Mouse (Mus musculus): Measurements from ENCODE around the gene Gde1. TPM values are rescaled to one million over a fixed set of nuclear protein-coding genes. Genes with fewer than 3 reads are reported as not detected.

Gde1 gene
- polyA plus RNA-seq (2014; fragmentation: Nextera tagmentation; extraction: Ambion mirVana): 99.7 and 104 TPM in 2 replicates

GRCm38 (mm10) chr7:118705101-118705961 is at the start of gene Gde1:
TSS of gene Gde1 (minus strand) at chr7:118705778.
- ATAC-seq (ENCODE audit: low FRiP score) (peak; percentile 98), DNase-seq (ENCODE audit: low spot score, missing footprints) (peak; percentile 99)
- Histone ChIP-seq H3K27ac (ENCODE audit: low read depth, low read length) (peak within 1 kb of the TSS; percentile 71), H3K4me3 (ENCODE audit: low read depth, low read length) (peak within 1 kb of the TSS; percentile 89), H3K27me3 (ENCODE audit: control insufficient read depth, insufficient read depth, low read length) (no peaks in the 10 kb centered on the region), H3K4me2 (peak within 1 kb of the TSS; percentile 85), H3K36me3 (ENCODE audit: control insufficient read depth, insufficient read depth, low read length) (no peaks in the 10 kb centered on the region), H3K4me1 (ENCODE audit: control insufficient read depth, insufficient read depth, low read length) (peaks cover 16% of the 10 kb centered on the region), H3K9me3 (ENCODE audit: control insufficient read depth, low read length) (no peaks in the 10 kb centered on the region), H3K9ac (ENCODE audit: low read length) (peak within 1 kb of the TSS; percentile 95)
- WGBS: under 1% methylated on average over 66 of the region's 66 CpGs

GRCm38 (mm10) chr7:118751625-118752024 is 46.0 kb upstream of the Gde1 start:
- no peaks in the 10 kb centered on the region for H3K4me1 ChIP-seq (ENCODE audit: control insufficient read depth, insufficient read depth, low read length)
- H3K4me3 ChIP-seq (ENCODE audit: low read depth, low read length): no peak overlapping the region
- 91% methylated on average over 7 of the region's 7 CpGs for WGBS
- no peak overlapping the region for H3K27ac ChIP-seq (ENCODE audit: low read depth, low read length)
- H3K27me3 ChIP-seq (ENCODE audit: control insufficient read depth, insufficient read depth, low read length): no peaks in the 10 kb centered on the region
- no peaks in the 10 kb centered on the region for H3K9me3 ChIP-seq (ENCODE audit: control insufficient read depth, low read length)
- H3K4me2 ChIP-seq: no peak overlapping the region
- no peak for ATAC-seq (ENCODE audit: low FRiP score)
- DNase-seq (ENCODE audit: low spot score, missing footprints): no peak
- peaks cover 4% of the 10 kb centered on the region; the same call in 1 of the 2 replicates for H3K36me3 ChIP-seq (ENCODE audit: control insufficient read depth, insufficient read depth, low read length)
- H3K9ac ChIP-seq (ENCODE audit: low read length): no peak overlapping the region

GRCm38 (mm10) chr7:118749706-118750105 is 44.1 kb upstream of the Gde1 start:
- 85% methylated on average over 8 of the region's 8 CpGs for WGBS
- Histone ChIP-seq H3K4me3 (ENCODE audit: low read depth, low read length) (no peak overlapping the region), H3K36me3 (ENCODE audit: control insufficient read depth, insufficient read depth, low read length) (peaks cover 1% of the 10 kb centered on the region; the same call in 1 of the 2 replicates), H3K27ac (ENCODE audit: low read depth, low read length) (no peak overlapping the region), H3K9me3 (ENCODE audit: control insufficient read depth, low read length) (no peaks in the 10 kb centered on the region), H3K27me3 (ENCODE audit: control insufficient read depth, insufficient read depth, low read length) (no peaks in the 10 kb centered on the region), H3K4me1 (ENCODE audit: control insufficient read depth, insufficient read depth, low read length) (no peaks in the 10 kb centered on the region), H3K9ac (ENCODE audit: low read length) (no peak overlapping the region), H3K4me2 (no peak overlapping the region)
- ATAC-seq (ENCODE audit: low FRiP score) (no peak), DNase-seq (ENCODE audit: low spot score, missing footprints) (no peak)

GRCm38 (mm10) chr7:118747891-118748672 is 42.5 kb upstream of the Gde1 start:
- Histone ChIP-seq H3K9me3 (ENCODE audit: control insufficient read depth, low read length) (no peaks in the 10 kb centered on the region), H3K27ac (ENCODE audit: low read depth, low read length) (no peak overlapping the region), H3K4me3 (ENCODE audit: low read depth, low read length) (no peak overlapping the region), H3K36me3 (ENCODE audit: control insufficient read depth, insufficient read depth, low read length) (peaks cover 2% of the 10 kb centered on the region; the same call in 1 of the 2 replicates), H3K9ac (ENCODE audit: low read length) (no peak overlapping the region), H3K4me2 (no peak overlapping the region), H3K27me3 (ENCODE audit: control insufficient read depth, insufficient read depth, low read length) (no peaks in the 10 kb centered on the region), H3K4me1 (ENCODE audit: control insufficient read depth, insufficient read depth, low read length) (no peaks in the 10 kb centered on the region)
- ATAC-seq (ENCODE audit: low FRiP score): no peak
- DNase-seq (ENCODE audit: low spot score, missing footprints): no peak
- 86% methylated on average over 12 of the region's 12 CpGs for WGBS

GRCm38 (mm10) chr7:118744766-118745165 is 39.2 kb upstream of the Gde1 start:
- 85% methylated on average over 5 of the region's 5 CpGs for WGBS

GRCm38 (mm10) chr7:118742278-118742677 is 36.7 kb upstream of the Gde1 start:
- Histone ChIP-seq H3K4me1 (ENCODE audit: control insufficient read depth, insufficient read depth, low read length) (peaks cover 10% of the 10 kb centered on the region), H3K9ac (ENCODE audit: low read length) (no peak overlapping the region), H3K9me3 (ENCODE audit: control insufficient read depth, low read length) (no peaks in the 10 kb centered on the region), H3K4me3 (ENCODE audit: low read depth, low read length) (no peak overlapping the region), H3K27ac (ENCODE audit: low read depth, low read length) (no peak overlapping the region), H3K4me2 (no peak overlapping the region), H3K27me3 (ENCODE audit: control insufficient read depth, insufficient read depth, low read length) (no peaks in the 10 kb centered on the region), H3K36me3 (ENCODE audit: control insufficient read depth, insufficient read depth, low read length) (0 out of 2 replicates have a peak, but pooled peaks cover 2% of the 10 kb centered on the region)
- DNase-seq (ENCODE audit: low spot score, missing footprints) (no peak), ATAC-seq (ENCODE audit: low FRiP score) (no peak)
- 90% methylated on average over 4 of the region's 6 CpGs for WGBS

More at GRCm38 (mm10) chr7:118744766-118745165, 39.2 kb upstream of the Gde1 start:
- Histone ChIP-seq H3K36me3 (ENCODE audit: control insufficient read depth, insufficient read depth, low read length) (peaks cover 2% of the 10 kb centered on the region; the same call in 1 of the 2 replicates), H3K4me2 (no peak overlapping the region), H3K4me3 (ENCODE audit: low read depth, low read length) (no peak overlapping the region), H3K9ac (ENCODE audit: low read length) (no peak overlapping the region), H3K9me3 (ENCODE audit: control insufficient read depth, low read length) (no peaks in the 10 kb centered on the region), H3K27me3 (ENCODE audit: control insufficient read depth, insufficient read depth, low read length) (no peaks in the 10 kb centered on the region), H3K27ac (ENCODE audit: low read depth, low read length) (no peak overlapping the region), H3K4me1 (ENCODE audit: control insufficient read depth, insufficient read depth, low read length) (peaks cover 10% of the 10 kb centered on the region)
- DNase-seq (ENCODE audit: low spot score, missing footprints) (no peak), ATAC-seq (ENCODE audit: low FRiP score) (no peak)

GRCm38 (mm10) chr7:118740532-118741338 is 35.2 kb upstream of the Gde1 start:
- Histone ChIP-seq H3K4me1 (ENCODE audit: control insufficient read depth, insufficient read depth, low read length) (peaks cover 10% of the 10 kb centered on the region), H3K4me3 (ENCODE audit: low read depth, low read length) (peak overlapping the region; percentile 71), H3K9me3 (ENCODE audit: control insufficient read depth, low read length) (no peaks in the 10 kb centered on the region), H3K9ac (ENCODE audit: low read length) (peak overlapping the region; percentile 77), H3K36me3 (ENCODE audit: control insufficient read depth, insufficient read depth, low read length) (0 out of 2 replicates have a peak, but pooled peaks cover 2% of the 10 kb centered on the region), H3K27ac (ENCODE audit: low read depth, low read length) (no peak overlapping the region), H3K27me3 (ENCODE audit: control insufficient read depth, insufficient read depth, low read length) (no peaks in the 10 kb centered on the region), H3K4me2 (peak overlapping the region; percentile 76)
- ATAC-seq (ENCODE audit: low FRiP score): peak; percentile 95
- 2% methylated on average over 41 of the region's 41 CpGs for WGBS
- DNase-seq (ENCODE audit: low spot score, missing footprints): peak; percentile 99

- Histone ChIP-seq H3K9me3 (ENCODE audit: control insufficient read depth, low read length) (no peaks in the 10 kb centered on the region), H3K27me3 (ENCODE audit: control insufficient read depth, insufficient read depth, low read length) (no peaks in the 10 kb centered on the region), H3K27ac (ENCODE audit: low read depth, low read length) (no peak within 1 kb of the TSS), H3K4me3 (ENCODE audit: low read depth, low read length) (peak within 1 kb of the TSS; percentile 71), H3K4me1 (ENCODE audit: control insufficient read depth, insufficient read depth, low read length) (peaks cover 10% of the 10 kb centered on the region), H3K9ac (ENCODE audit: low read length) (peak within 1 kb of the TSS; percentile 77), H3K4me2 (peak within 1 kb of the TSS; percentile 76), H3K36me3 (ENCODE audit: control insufficient read depth, insufficient read depth, low read length) (0 out of 2 replicates have a peak, but pooled peaks cover 2% of the 10 kb centered on the region)
- 2% methylated on average over 16 of the region's 16 CpGs for WGBS
- DNase-seq (ENCODE audit: low spot score, missing footprints): peak; percentile 97
- ATAC-seq (ENCODE audit: low FRiP score): peak; percentile 84
Measured at GRCm38 (mm10) chr7:118739975-118740531, 34.5 kb upstream of the Gde1 start, which contains the start of gene Vps35l. TSS of gene Vps35l (plus strand) at chr7:118740226.
